Mouse (Mus musculus): ENCODE measurements around the gene Pidd1.

Pidd1 gene

DNA sequence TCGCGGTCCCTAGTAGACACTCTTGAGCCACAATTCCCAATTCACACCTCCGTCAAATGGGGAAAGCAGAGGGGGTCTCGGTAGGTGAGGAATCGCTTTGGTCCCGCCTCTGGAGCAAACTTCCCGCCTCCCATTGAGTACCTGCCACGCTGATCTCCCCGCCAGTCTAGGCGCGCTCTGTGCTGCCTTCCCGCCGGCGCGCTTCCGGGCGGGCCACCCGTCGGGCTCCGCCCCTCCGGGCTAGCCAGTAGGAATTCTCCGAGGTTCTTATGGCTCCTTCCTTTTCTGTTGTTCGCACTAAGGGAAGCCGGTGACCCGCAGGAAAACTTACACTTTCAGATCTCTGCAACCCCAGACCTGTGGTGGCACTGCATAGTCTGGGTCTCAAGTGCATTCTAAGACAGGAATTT lies at the start of gene Pidd1:
Gene Pidd1 (minus strand): TSS at position 198 of the 410 bp plus-strand sequence.
- CTCF ChIA-PET, result interaction anchor here in 3 of 4 experiments (0.5 to 2.9 kb wide), 23 partner anchors 8 to 228 kb away, joined by 3 to 17 read pairs (median 5); partner anchors contain the start of genes Cend1 (in 2 of the 3), Pnpla2 (in 2 of the 3), Taldo1 (in 2 of the 3) and Eps8l2 (in 1 of the 3)
- POLR2A ChIA-PET, result interaction anchor here in 3 of 4 experiments (0.9 to 21.5 kb wide), 32 partner anchors 8 to 418 kb away, joined by 3 to 465 read pairs (median 7); partner anchors contain the start of genes Cd151 (in 2 of the 3), Cend1 (in 2 of the 3), Cracr2b (in 2 of the 3) and Pnpla2 (in 2 of the 3)

DNA sequence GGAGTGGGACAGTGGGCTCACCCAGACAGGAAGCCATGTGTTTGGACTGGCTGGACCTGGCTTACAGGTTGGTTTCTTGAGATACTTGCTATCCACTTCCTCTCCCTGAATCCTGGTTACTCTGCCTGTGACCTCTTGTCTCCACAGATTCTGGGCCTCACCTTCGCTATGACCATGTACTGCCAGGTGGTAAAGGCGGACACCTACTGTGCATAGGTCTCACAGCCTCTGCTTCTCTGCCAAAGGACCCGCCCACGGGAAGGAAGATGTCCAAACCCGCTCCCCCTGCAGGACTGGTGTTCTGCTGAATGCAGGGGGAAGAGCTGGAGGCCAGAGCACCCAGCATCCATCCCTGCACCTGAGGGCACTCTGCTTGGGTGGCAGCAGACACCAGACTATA lies 48.9 kb upstream of the Pidd1 start:
- CTCF ChIA-PET, result interaction anchor here in 1 of 4 experiments (1.4 to 4.8 kb wide), 2 partner anchors 12 to 98 kb away, joined by 3 to 36 read pairs; no protein-coding TSS in a partner anchor
- POLR2A ChIA-PET, result interaction anchor here in 1 of 4 experiments (0.9 kb wide), 1 partner anchor 7 kb away, joined by 3 read pairs; no protein-coding TSS in a partner anchor

DNA sequence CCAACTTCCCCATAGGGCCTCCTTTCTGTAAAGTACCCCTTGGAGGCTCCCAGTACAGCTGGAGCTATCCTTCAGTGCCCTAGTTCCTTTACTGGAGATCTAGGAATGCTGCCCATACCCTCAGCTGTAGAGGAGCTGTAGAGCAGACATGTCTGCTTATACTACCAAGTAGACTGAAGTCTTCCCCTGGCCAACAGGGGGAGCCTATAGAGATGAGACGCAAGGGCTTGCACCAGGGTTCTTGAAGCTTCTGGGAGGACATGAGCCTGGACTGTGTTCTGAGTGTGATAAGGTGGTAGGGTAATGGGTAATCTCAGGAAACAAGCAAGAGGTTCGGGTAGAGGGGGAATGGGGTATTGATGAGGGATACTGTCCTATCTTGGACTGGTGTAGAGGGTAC lies 47.3 kb upstream of the Pidd1 start:
- ChIA-PET CTCF (interaction anchor here (0.5 to 4.8 kb wide), 21 partner anchors 9 to 1370 kb away, joined by 3 to 36 read pairs (median 3); partner anchors contain the start of gene Chid1 (in 1 of the 4)), POLR2A (interaction anchor here in 2 of 4 experiments (0.6 to 38.4 kb wide), 6 partner anchors 10 to 112 kb away, joined by 3 to 944 read pairs (median 4); partner anchors contain the start of genes Cd151 (in 1 of the 2), Cracr2b (in 1 of the 2), Pnpla2 (in 1 of the 2) and Polr2l (in 1 of the 2))

DNA sequence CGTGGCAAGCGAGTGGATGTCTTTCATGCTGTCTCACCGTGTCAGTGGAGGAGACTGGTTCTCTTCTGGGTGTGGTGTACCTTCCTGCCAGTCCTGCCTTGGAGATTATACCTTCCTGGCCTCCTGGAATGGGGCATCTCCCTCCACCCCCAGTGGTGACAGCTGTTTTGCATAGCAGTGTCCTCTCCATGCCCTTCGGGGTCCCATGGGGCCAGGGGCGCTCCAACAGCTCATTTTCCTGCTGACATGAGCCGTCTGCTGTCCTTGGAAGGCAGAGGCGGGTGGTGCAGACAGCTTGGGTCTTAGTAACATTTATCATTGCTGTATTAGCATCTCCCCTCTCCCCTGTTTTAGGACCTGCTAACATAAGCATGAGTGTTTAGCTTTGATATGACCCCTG lies 43.3 kb upstream of the Pidd1 start:
- ChIA-PET CTCF (interaction anchor here in 1 of 4 experiments (1.0 kb wide), 1 partner anchor 164 kb away, joined by 3 read pairs; no protein-coding TSS in a partner anchor), POLR2A (interaction anchor here in 3 of 4 experiments (0.9 to 38.4 kb wide), 9 partner anchors 12 to 415 kb away, joined by 3 to 944 read pairs (median 5); partner anchors contain the start of genes Cd151 (in 1 of the 3), Chid1 (in 1 of the 3), Cracr2b (in 1 of the 3) and Pnpla2 (in 1 of the 3))

DNA sequence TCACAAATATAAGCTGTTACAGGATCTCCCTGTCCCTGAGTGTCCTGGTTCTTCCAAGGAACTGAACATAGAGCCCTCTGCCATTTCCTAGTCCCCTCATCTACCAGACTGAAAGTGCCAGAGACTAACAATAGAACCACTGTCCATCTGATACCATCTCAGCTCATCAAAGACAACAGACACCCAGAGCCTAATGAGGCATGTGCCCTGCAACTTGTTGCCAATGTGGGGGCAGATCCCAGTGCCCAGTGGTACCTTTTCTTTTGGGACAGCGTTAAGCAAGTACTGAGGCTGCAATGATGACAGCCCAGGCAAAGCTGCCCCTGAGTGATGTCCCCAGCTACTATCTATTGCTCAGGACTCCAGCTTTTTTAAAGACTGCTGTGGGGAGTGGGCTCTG lies 42.4 kb upstream of the Pidd1 start:
- ChIA-PET CTCF (interaction anchor here in 2 of 4 experiments (1.0 to 1.2 kb wide), 2 partner anchors 165 to 172 kb away, joined by 3 read pairs; no protein-coding TSS in a partner anchor), POLR2A (interaction anchor here in 2 of 4 experiments (0.9 to 38.4 kb wide), 5 partner anchors 10 to 416 kb away, joined by 3 to 944 read pairs (median 5); partner anchors contain the start of genes Cd151 (in 1 of the 2), Chid1 (in 1 of the 2), Cracr2b (in 1 of the 2) and Pnpla2 (in 1 of the 2))

DNA sequence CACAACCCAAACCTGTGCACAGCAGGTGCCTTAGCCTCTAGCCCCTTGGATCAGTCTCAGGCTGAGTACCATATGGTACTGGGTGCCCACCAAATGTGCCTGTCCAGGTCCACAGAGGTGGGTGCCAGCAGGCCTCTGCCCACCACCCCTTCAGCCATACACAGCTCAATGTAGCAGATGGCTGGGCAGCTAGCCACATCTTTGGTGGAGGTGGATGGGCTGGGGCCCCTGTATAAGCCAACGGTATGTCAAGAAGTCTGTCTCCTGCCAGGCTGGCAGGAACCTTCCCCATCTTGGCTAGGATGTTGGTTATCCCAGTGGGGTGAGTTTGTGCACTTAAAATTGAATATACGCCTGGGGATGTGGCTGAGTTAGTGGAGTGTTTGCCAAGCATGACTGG lies 41.8 kb upstream of the Pidd1 start:
- POLR2A ChIA-PET, result interaction anchor here in 3 of 4 experiments (0.6 to 38.4 kb wide), 7 partner anchors 8 to 105 kb away, joined by 3 to 944 read pairs (median 4); partner anchors contain the start of genes Cd151 (in 1 of the 3), Chid1 (in 1 of the 3), Cracr2b (in 1 of the 3) and Pnpla2 (in 1 of the 3)
- CTCF ChIA-PET, result interaction anchor here in 1 of 4 experiments (1.2 kb wide), 1 partner anchor 173 kb away, joined by 3 read pairs; no protein-coding TSS in a partner anchor

DNA sequence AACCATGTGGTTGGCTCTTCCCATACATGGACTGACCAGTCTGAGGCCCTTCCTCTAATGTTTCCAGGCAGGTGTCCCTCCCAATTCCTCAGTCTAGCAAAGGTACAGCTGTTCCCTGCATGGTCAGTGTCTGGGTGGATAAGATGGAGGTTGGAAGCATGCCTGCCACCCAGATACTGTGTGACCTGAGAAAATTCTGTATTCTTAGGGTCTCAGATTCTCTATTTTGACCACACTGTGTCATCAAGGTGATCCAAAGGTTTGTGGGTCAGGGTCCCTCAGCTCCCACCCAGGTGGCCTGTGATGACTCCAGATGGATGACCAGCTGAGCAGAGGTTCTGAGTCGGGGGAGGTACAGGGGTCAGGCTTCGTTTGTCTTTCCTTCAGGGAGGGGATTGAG lies 41.4 kb upstream of the Pidd1 start:
- ChIA-PET CTCF (no interaction called here), POLR2A (interaction anchor here in 3 of 4 experiments (0.6 to 38.4 kb wide), 9 partner anchors 8 to 105 kb away, joined by 3 to 944 read pairs (median 4); partner anchors contain the start of genes Polr2l (in 2 of the 3), Tspan4 (in 2 of the 3), Cd151 (in 1 of the 3) and Cracr2b (in 1 of the 3))

DNA sequence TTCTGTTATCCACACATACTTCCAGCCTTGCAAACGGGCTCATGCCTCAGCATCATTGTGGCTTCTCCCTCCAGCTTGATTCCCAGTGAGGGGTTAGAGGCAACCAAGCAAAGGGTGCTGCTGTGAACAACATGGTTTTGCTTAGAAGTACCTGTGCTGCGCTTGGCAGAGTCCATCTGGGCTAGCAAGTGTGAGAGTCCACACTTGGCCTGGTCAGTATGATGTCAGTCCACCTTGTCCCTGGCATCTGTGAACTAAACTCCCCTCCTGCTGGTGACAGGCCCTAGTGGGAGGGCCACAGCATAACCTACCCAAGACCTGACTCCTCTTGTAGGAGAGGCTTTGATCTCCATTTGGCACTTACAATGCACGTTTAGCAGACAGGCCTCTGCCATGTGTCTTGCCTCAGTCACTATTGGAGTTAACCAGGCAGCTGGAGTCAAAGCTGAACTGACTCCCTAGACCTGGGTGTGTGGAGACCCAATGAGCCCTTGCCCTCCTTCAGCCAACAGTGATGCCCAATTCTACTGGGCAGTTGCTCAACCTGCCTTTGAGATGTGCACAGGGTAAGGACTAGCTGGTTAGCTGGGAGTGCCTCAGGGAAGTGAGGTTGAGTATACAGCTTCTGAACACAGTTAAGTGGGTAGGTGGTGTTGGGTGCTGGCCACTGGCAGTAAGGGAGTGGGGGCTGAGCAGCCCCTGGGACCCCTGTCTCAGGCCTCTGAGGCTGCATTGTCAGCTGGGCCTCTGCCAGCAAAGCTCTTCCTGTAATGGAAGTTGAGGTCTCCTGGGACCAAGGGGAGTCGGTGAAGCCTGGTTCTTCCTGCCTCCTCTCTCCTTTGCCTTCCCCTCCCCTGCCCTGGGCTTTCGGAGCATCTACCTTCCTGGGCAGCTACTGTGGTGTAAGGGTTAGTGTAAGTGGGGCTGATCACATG lies 40.6 kb upstream of the Pidd1 start:
- CTCF ChIA-PET, result interaction anchor here in 1 of 4 experiments (4.7 kb wide), 1 partner anchor 17 kb away, joined by 22 read pairs; the partner anchor contains the start of gene Cd151
- POLR2A ChIA-PET, result interaction anchor here in 2 of 4 experiments (0.8 to 38.4 kb wide), 12 partner anchors 9 to 93 kb away, joined by 3 to 944 read pairs (median 4); partner anchors contain the start of genes Polr2l (in 2 of the 2), Tspan4 (in 2 of the 2), Cd151 (in 1 of the 2) and Cracr2b (in 1 of the 2)

DNA sequence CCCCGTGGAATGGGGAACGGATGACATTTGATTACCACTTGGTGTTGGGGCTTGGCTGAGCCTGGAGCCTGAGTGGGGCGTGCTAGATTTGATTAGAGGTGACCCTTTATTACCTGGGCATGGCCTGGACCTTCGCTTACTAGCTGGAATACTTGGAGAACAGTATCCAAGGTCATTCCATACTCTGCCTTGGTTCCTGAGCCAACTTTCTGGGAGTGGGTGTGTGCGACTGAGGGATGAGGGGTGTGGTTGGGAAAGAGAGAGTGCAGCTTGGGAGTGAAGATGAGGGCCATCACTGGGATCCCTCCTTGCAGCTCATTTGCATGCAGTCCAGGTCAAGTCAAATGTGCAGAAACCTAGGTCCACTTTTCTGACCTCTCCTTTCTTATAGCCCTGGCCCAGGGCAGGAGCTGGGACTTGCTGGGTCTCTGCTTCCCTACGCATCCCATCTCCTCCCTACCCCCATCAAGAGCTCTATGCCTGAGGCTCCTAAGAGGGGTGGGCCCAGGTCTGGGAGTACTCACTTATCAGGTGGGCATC lies 39.4 kb upstream of the Pidd1 start:
- POLR2A ChIA-PET, result interaction anchor here in 3 of 4 experiments (0.6 to 38.4 kb wide), 14 partner anchors 8 to 205 kb away, joined by 3 to 944 read pairs (median 5); partner anchors contain the start of genes Cd151 (in 2 of the 3), Chid1 (in 1 of the 3), Cracr2b (in 1 of the 3) and Pnpla2 (in 1 of the 3)
- CTCF ChIA-PET, result interaction anchor here in 2 of 4 experiments (1.4 to 4.7 kb wide), 6 partner anchors 15 to 184 kb away, joined by 4 to 49 read pairs (median 16); partner anchors contain the start of genes Cd151 (in 1 of the 2), Chid1 (in 1 of the 2) and Cracr2b (in 1 of the 2)

DNA sequence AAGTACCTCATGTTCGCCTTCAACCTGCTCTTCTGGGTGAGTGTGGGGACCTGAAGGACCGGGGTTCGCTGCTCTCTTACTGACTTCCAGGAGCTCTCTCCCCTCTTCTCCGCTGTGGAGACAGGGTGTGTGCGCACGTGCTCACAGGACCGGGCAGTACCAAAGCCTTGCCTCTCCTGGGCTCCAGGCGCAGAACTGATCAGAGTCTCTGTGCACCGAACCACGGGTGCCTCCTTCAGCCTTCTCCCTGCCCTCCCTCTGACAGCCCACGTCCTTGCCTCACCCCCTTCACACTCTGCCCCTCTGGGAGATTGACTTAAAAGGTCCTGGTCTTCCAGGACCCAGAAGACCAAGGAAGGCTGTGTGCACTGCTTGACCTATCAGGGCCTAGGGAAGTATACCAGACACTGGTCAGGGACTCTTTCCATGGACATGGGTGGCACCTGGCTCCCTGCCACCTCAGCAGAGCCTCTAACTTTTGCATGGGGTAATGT lies 38.8 kb upstream of the Pidd1 start:
- ChIA-PET POLR2A (interaction anchor here in 3 of 4 experiments (0.5 to 38.4 kb wide), 20 partner anchors 12 to 560 kb away, joined by 3 to 944 read pairs (median 5); partner anchors contain the start of genes Cd151 (in 2 of the 3), Chid1 (in 2 of the 3), Cracr2b (in 2 of the 3) and Deaf1 (in 1 of the 3)), CTCF (interaction anchor here in 2 of 4 experiments (1.1 to 4.7 kb wide), 13 partner anchors 9 to 273 kb away, joined by 3 to 49 read pairs (median 9); partner anchors contain the start of genes Cd151 (in 2 of the 2), Chid1 (in 2 of the 2) and Cracr2b (in 1 of the 2))

DNA sequence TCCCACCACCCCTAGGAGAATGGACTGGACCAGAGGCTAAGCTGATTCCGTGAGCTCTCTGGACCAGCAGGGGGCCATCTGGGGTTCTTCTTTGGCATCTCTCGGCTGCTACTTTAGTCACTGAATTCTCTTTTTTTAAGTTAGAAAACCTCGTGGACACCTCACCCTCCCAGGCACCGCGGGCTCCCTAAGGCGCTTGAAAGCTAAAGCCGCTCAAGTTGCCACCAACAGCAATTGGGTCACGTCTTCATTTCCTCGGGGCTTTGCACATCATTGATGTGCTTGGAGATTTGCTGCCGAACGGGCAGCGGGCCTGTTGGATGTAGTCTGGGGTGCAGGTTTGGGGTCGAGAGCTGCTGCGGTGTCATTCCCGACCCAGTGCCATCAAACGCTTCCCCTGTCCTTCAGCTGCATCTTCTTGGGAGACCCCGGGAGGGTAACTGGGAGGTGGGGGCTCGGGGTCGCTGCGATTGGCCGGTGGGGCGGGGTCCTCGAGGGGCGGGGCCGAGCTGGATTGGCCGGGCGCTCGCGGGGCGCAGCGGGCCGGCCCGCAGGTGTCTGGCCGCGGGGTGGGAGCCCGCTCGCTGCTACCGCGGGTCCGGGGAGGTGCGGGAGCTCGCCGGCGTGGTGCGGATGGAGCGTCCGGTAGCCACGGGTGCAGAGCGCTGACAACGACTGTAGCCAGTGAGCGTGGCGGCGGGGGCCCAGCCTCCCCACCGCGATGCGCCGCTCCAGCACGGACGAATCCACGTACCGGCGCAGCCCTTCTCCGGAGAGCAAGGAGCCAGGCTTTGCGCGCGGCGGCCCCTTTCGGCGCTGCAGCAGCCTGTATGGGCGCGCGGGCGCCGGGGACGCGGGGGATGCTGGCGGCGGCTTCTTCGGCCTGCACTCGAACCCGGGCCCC lies 37.9 kb upstream of the Pidd1 start:
- POLR2A ChIA-PET, result interaction anchor here in 3 of 4 experiments (0.5 to 38.4 kb wide), 43 partner anchors 8 to 561 kb away, joined by 3 to 944 read pairs (median 5); partner anchors contain the start of genes Chid1 (in 3 of the 3), Pnpla2 (in 3 of the 3), Cd151 (in 2 of the 3) and Cracr2b (in 2 of the 3)
- CTCF ChIA-PET, result interaction anchor here (0.5 to 4.7 kb wide), 71 partner anchors 10 to 768 kb away, joined by 3 to 49 read pairs (median 5); partner anchors contain the start of genes Cd151 (in 2 of the 4), Chid1 (in 2 of the 4), Cracr2b (in 2 of the 4) and Dusp8 (in 1 of the 4)

DNA sequence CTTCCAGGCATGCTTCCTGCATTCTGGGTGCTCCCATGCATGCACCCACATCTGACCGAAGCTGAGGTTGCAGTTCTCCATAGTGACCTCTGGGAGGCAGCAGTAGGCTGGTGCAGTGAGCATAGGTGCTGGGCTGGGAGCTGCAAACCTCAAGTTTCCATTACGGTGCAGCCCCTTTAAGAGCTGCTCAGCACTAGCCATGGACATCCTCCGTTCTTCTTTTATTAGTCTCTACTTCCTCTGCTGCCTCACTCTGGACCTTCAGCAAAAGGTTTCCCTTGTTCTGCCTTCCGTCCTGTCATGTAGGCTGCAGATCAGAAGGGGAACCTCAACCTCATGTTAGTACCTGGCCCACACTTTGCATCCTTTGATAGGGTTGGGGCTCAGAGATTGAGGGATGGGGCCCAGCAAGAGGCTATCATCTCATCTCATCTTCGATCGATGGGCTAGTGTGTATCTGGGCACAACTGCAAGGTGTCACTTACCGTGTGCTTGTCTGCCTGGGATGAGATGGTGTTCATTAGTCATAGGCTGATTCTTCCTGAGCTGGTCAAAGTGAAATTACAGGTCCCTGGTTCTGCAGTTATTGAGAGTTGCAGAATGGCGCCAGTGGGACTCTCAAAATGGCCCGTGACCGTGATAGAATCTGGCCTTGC lies 37.1 kb upstream of the Pidd1 start:
- ChIA-PET CTCF (interaction anchor here (0.5 to 4.7 kb wide), 88 partner anchors 9 to 769 kb away, joined by 3 to 49 read pairs (median 4); partner anchors contain the start of genes Cd151 (in 2 of the 4), Chid1 (in 2 of the 4), Taldo1 (in 2 of the 4) and Cracr2b (in 1 of the 4)), POLR2A (interaction anchor here in 3 of 4 experiments (0.5 to 38.4 kb wide), 37 partner anchors 9 to 443 kb away, joined by 3 to 944 read pairs (median 5); partner anchors contain the start of genes Chid1 (in 3 of the 3), Pnpla2 (in 3 of the 3), Cd151 (in 2 of the 3) and Cracr2b (in 2 of the 3))

DNA sequence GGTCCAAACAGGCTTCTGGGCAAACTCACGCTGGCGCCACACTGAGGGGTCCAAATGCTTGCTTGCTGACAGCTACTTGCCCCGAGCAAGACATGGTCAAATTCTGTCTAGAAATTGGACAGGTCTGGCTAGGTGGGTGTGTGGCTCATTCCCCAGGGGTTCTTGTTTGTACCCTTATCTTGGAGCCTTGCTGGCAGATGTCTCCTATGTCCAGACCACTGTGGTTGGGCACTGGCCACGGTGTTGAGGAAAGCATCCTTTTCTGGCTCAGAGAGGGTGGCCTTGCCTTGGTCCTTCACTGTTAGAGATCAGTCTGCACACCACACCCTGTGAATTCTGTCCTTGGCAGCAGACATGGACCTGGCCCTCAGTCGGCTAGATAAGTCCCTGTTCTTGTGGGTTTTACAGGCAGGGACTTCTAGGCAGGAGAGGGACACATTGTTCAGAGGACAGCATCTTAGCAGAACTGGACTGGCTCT lies 34.5 kb upstream of the Pidd1 start:
- POLR2A ChIA-PET, result interaction anchor here in 2 of 4 experiments (1.0 to 38.4 kb wide), 5 partner anchors 19 to 69 kb away, joined by 3 to 944 read pairs (median 7); partner anchors contain the start of genes Cd151 (in 2 of the 2), Chid1 (in 2 of the 2), Cracr2b (in 2 of the 2) and Pnpla2 (in 2 of the 2)
- CTCF ChIA-PET, result interaction anchor here in 2 of 4 experiments (0.6 to 1.3 kb wide), 3 partner anchors 10 to 19 kb away, joined by 3 read pairs; no protein-coding TSS in a partner anchor

Measured in embryonic stem cell, embryonic (primary cell).